Mouse (Mus musculus) embryonic facial prominence, embryonic 13.5 days (tissue): ENCODE data around the gene Pqlc2. TPM values are rescaled to one million over a fixed set of nuclear protein-coding genes. Genes with fewer than 3 reads are reported as not detected.
A peak's percentile ranks its signal among the peaks of the same experiment; 100 is the strongest.

Source experiments
- ATAC-seq: fragments of 200-750 bp; cut with Nextera tagmentation; 2 replicates; pipeline ENCODE4 v1.8.0; 2017; ENCODE audit warnings: low read depth; ENCODE audit not compliant: insufficient number of reproducible peaks, insufficient read depth, low FRiP score, low TSS enrichment
- H3K27ac ChIP-seq: fragments of 300-500 bp; sonication (generic); 2 replicates; pipeline ENCODE4 v1.5.1; 2015; ENCODE audit warnings: moderate library complexity, mild to moderate bottlenecking, inconsistent platforms
- H3K27me3 ChIP-seq: fragments of 300-500 bp; sonication (generic); 2 replicates; pipeline ENCODE4 v1.6.1; 2015; ENCODE audit warnings: mild to moderate bottlenecking, inconsistent platforms
- H3K36me3 ChIP-seq: fragments of 300-500 bp; sonication (generic); 2 replicates; pipeline ENCODE4 v1.6.1; 2015; ENCODE audit warnings: mild to moderate bottlenecking, inconsistent platforms
- H3K4me1 ChIP-seq: fragments of 300-500 bp; sonication (generic); 2 replicates; pipeline ENCODE4 v1.6.1; 2015; ENCODE audit warnings: inconsistent platforms
- H3K4me2 ChIP-seq: fragments of 300-500 bp; sonication (generic); 2 replicates; pipeline ENCODE4 v1.6.1; 2015; ENCODE audit warnings: moderate library complexity, mild to moderate bottlenecking, inconsistent platforms
- H3K4me3 ChIP-seq: fragments of 300-500 bp; sonication (generic); 2 replicates; pipeline ENCODE4 v1.5.1; 2015; ENCODE audit warnings: mild to moderate bottlenecking, inconsistent platforms
- H3K9ac ChIP-seq: fragments of 300-500 bp; sonication (generic); 2 replicates; pipeline ENCODE4 v1.6.1; 2015; ENCODE audit warnings: mild to moderate bottlenecking, inconsistent platforms
- H3K9me3 ChIP-seq: fragments of 300-500 bp; sonication (generic); 2 replicates; pipeline ENCODE4 v1.6.1; 2016; ENCODE audit warnings: inconsistent platforms
- WGBS: fragments of 180-500 bp; shearing (Covaris S2); methylation state at CpG from one replicate; pipeline ENCODE4 v1.1.7; 2015; ENCODE audit warnings: mixed read lengths; 5-methylcytosine and 5-hydroxymethylcytosine counted together
- microRNA-seq: library from miRNA; unstranded; fragments of <30 nt; microRNA quantifications from one replicate; pipeline ENCODE4, GENCODE M21; 2016
- polyA plus RNA-seq: library from polyadenylated mRNA; unstranded; fragments of >200 nt; fragmentation: Nextera tagmentation; extraction: Ambion mirVana; gene quantifications from 2 replicates; pipeline ENCODE4 v1.2.1, GENCODE M21; 2015

The Pqlc2 gene
- polyA plus RNA-seq, 1 experiment from 2014 or later = 16.7 TPM

GRCm38 (mm10) chr4:139246130-139246877 is 64.2 kb downstream of the Pqlc2 start:
- WGBS = 30% methylated on average over 7 of the region's 7 CpGs
- no peaks in the 10 kb centered on the region for H3K27me3 ChIP-seq
- peaks cover 2% of the 10 kb centered on the region for H3K36me3 ChIP-seq
- no peaks in the 10 kb centered on the region for H3K9me3 ChIP-seq
- no peak overlapping the region for H3K4me2 ChIP-seq
- ATAC-seq = no peak
- H3K4me3 ChIP-seq = no peak overlapping the region
- no peak overlapping the region for H3K9ac ChIP-seq
- peaks cover 98% of the 10 kb centered on the region for H3K4me1 ChIP-seq
- H3K27ac ChIP-seq = peak overlapping the region; percentile 58

GRCm38 (mm10) chr4:139245534-139245933 is 65.0 kb downstream of the Pqlc2 start:
- Histone ChIP-seq H3K4me3 (no peak overlapping the region), H3K4me1 (peaks cover 98% of the 10 kb centered on the region), H3K4me2 (no peak overlapping the region), H3K27me3 (no peaks in the 10 kb centered on the region), H3K36me3 (peaks cover 8% of the 10 kb centered on the region), H3K9ac (no peak overlapping the region), H3K9me3 (no peaks in the 10 kb centered on the region), H3K27ac (peak overlapping the region; percentile 58)
- no peak for ATAC-seq
- WGBS = 92% methylated on average over 2 of the region's 2 CpGs

- no peaks in the 10 kb centered on the region for H3K27me3 ChIP-seq
- 85% methylated on average over 6 of the region's 6 CpGs for WGBS
- H3K9ac ChIP-seq = no peak overlapping the region
- no peaks in the 10 kb centered on the region for H3K9me3 ChIP-seq
- H3K27ac ChIP-seq = no peak overlapping the region
- H3K4me2 ChIP-seq = no peak overlapping the region
- H3K4me3 ChIP-seq = no peak overlapping the region
- peaks cover 98% of the 10 kb centered on the region for H3K4me1 ChIP-seq
- H3K36me3 ChIP-seq = peaks cover 16% of the 10 kb centered on the region
- ATAC-seq = no peak
These were observed 65.7 kb downstream of the Pqlc2 start for GRCm38 (mm10) chr4:139244766-139245165.

GRCm38 (mm10) chr4:139244176-139244575 is 66.3 kb downstream of the Pqlc2 start:
- ATAC-seq = no peak
- 73% methylated on average over 3 of the region's 3 CpGs for WGBS
- H3K27me3 ChIP-seq = no peaks in the 10 kb centered on the region
- H3K4me1 ChIP-seq = peaks cover 98% of the 10 kb centered on the region
- H3K4me2 ChIP-seq = no peak overlapping the region
- 0 out of 2 replicates have a peak overlapping the region, but pooled peaks have one; percentile 3 for H3K27ac ChIP-seq
- peaks cover 20% of the 10 kb centered on the region for H3K36me3 ChIP-seq
- H3K9ac ChIP-seq = no peak overlapping the region
- no peaks in the 10 kb centered on the region for H3K9me3 ChIP-seq
- H3K4me3 ChIP-seq = no peak overlapping the region

Small RNA genes within 50 kb of the gene (microRNA-seq; reads per million reads assigned to microRNA genes)
- gene Gm24245 = 2.4 reads per million, percentile 7 among the genes with 10 or more reads in this experiment
- gene Gm25732 = 0.55 reads per million

Other genes starting within 250 kb of the Pqlc2 start
- gene Htr6, start 235.1 kb downstream of the Pqlc2 start, polyA plus RNA-seq = 0.22 and 0.51 TPM in 2 replicates
- gene Nbl1, start 217.7 kb downstream of the Pqlc2 start, polyA plus RNA-seq = 144 and 187 TPM in 2 replicates
- gene Minos1, start 179.6 kb downstream of the Pqlc2 start, polyA plus RNA-seq = 459 and 517 TPM in 2 replicates
- 396 and 424 TPM in 2 replicates for gene Capzb, start 117.8 kb downstream of the Pqlc2 start, polyA plus RNA-seq
- 91.9 and 121 TPM in 2 replicates for gene Akr7a5, start within 50 bp of the Pqlc2 start, polyA plus RNA-seq
- 122 and 130 TPM in 2 replicates for gene Mrto4, start 41.9 kb upstream of the Pqlc2 start, polyA plus RNA-seq
- gene Emc1, start 41.9 kb upstream of the Pqlc2 start, polyA plus RNA-seq = 29.1 and 29.4 TPM in 2 replicates
- gene Ubr4, start 41.9 kb upstream of the Pqlc2 start, polyA plus RNA-seq = 75.3 and 76.1 TPM in 2 replicates
- gene Iffo2, start 219.8 kb upstream of the Pqlc2 start, polyA plus RNA-seq = 4.0 and 4.3 TPM in 2 replicates